Mouse (Mus musculus): ENCODE measurements around the gene Mapk10. TPM values are rescaled to one million over a fixed set of nuclear protein-coding genes. Genes with fewer than 3 reads are reported as not detected.
A peak's percentile ranks its signal among the peaks of the same experiment; 100 is the strongest.

The Mapk10 gene
- polyA plus RNA-seq (2014; fragmentation: Nextera tagmentation; extraction: Ambion mirVana): 8.8 and 9.6 TPM in 2 replicates

DNA sequence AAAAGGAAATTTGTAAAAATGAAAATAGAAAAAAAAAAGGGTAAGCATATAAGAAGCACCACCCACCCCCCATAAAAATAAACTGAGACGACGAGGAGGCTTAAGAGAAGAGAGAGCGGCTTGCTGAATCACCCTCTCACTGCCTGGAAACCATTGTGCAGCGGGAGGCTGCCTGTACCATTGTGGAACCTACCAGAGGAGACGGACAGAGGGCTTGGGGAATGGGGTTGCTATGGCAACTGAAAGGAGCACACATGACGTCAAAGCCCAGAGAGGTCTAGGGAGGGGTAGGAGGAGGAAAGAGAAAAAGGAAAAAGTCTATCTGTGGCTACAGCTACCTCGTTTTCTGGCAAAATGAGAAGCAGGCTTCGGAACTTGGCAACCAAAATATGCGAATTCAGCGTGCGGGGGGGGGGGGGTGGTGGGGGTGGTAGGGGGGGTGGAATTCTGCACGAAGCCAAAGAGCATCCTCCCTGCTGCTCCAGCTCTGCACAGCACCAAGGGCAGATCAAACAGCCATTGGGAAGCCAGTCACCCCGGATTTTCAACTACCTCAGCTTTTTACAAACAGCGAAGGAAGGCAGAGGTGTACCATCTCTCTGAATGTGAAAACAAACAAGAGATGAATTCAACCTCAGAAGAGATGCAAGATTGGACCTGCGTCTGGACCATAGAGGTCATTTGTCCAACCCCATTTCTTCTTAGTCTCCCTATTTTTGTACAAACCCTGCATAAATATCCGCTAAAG, at the start of gene Mapk10:
Mapk10 (minus strand) TSS at position 234 of the 748 bp plus-strand sequence.
- 0 out of 2 replicates have a peak, but pooled peaks cover 5% of the 10 kb centered on the region for H3K27me3 ChIP-seq (replicated peaks; ENCODE audit: control insufficient read depth, insufficient read depth, low read length)
- no peak within 1 kb of the TSS for H3K27ac ChIP-seq (ENCODE audit: low read depth)
- peaks cover 2% of the 10 kb centered on the region for H3K4me1 ChIP-seq (replicated peaks; ENCODE audit: control insufficient read depth, insufficient read depth, low read length)
- WGBS: 9% methylated on average over 16 of the region's 16 CpGs
- H3K9ac ChIP-seq (ENCODE audit: low read length): no peak within 1 kb of the TSS
- peak within 1 kb of the TSS; percentile 33 for H3K4me2 ChIP-seq (ENCODE audit: low read length)
- no peak for DNase-seq (ENCODE audit: low spot score)
- H3K4me3 ChIP-seq (ENCODE audit: low read depth, low read length): peak within 1 kb of the TSS; percentile 10; the same call in 1 of the 2 replicates
- H3K36me3 ChIP-seq (ENCODE audit: control insufficient read depth, insufficient read depth, low read length): no peaks in the 10 kb centered on the region
- peak; percentile 93 for ATAC-seq (replicated peaks; ENCODE audit: low FRiP score, low TSS enrichment, low read depth)
- H3K9me3 ChIP-seq (ENCODE audit: control insufficient read depth, low read length): no peaks in the 10 kb centered on the region

GRCm38 (mm10) chr5:103256144-103256543, 45.0 kb upstream of the Mapk10 start:
- WGBS: 85% methylated on average over 5 of the region's 5 CpGs
- H3K4me2 ChIP-seq (ENCODE audit: low read length): no peak overlapping the region
- DNase-seq (ENCODE audit: low spot score) (no peak), ATAC-seq (replicated peaks; ENCODE audit: low FRiP score, low TSS enrichment, low read depth) (no peak)
- H3K27ac ChIP-seq (ENCODE audit: low read depth): no peak overlapping the region
- H3K9me3 ChIP-seq (ENCODE audit: control insufficient read depth, low read length): no peaks in the 10 kb centered on the region
- H3K36me3 ChIP-seq (ENCODE audit: control insufficient read depth, insufficient read depth, low read length): no peaks in the 10 kb centered on the region
- no peak overlapping the region for H3K9ac ChIP-seq (ENCODE audit: low read length)
- no peaks in the 10 kb centered on the region for H3K27me3 ChIP-seq (replicated peaks; ENCODE audit: control insufficient read depth, insufficient read depth, low read length)
- no peaks in the 10 kb centered on the region for H3K4me1 ChIP-seq (replicated peaks; ENCODE audit: control insufficient read depth, insufficient read depth, low read length)
- H3K4me3 ChIP-seq (ENCODE audit: low read depth, low read length): no peak overlapping the region

DNA sequence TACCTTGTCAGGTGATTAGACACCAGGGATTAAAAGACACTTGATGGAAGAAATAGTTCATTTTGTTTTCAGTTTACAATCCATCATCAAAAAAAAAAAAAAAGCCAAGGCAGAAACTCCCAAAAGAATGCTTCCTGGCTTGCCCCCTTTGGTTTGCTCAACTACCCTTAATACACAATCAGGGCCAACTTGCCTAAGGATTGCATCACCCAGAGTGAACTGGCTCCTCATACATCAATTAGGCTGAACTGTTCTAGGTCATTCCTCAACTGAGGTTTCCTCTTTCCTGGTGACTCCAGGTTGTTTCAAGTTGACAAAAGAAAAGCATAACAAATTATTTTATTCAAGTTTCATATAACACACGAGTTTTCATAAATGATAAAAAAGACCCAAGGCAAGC, 31.3 kb upstream of the Mapk10 start:
- H3K27me3 ChIP-seq (replicated peaks; ENCODE audit: control insufficient read depth, insufficient read depth, low read length): no peaks in the 10 kb centered on the region
- H3K4me3 ChIP-seq (ENCODE audit: low read depth, low read length): no peak overlapping the region
- ATAC-seq (replicated peaks; ENCODE audit: low FRiP score, low TSS enrichment, low read depth): no peak
- H3K4me2 ChIP-seq (ENCODE audit: low read length): no peak overlapping the region
- H3K9me3 ChIP-seq (ENCODE audit: control insufficient read depth, low read length): no peaks in the 10 kb centered on the region
- no peaks in the 10 kb centered on the region for H3K36me3 ChIP-seq (ENCODE audit: control insufficient read depth, insufficient read depth, low read length)
- 76% methylated on average over 1 of the region's 1 CpGs for WGBS
- no peaks in the 10 kb centered on the region for H3K4me1 ChIP-seq (replicated peaks; ENCODE audit: control insufficient read depth, insufficient read depth, low read length)
- DNase-seq (ENCODE audit: low spot score): no peak
- no peak overlapping the region for H3K27ac ChIP-seq (ENCODE audit: low read depth)
- no peak overlapping the region for H3K9ac ChIP-seq (ENCODE audit: low read length)

- ATAC-seq (replicated peaks; ENCODE audit: low FRiP score, low TSS enrichment, low read depth): no peak
- H3K4me2 ChIP-seq (ENCODE audit: low read length): no peak overlapping the region
- no peak overlapping the region for H3K27ac ChIP-seq (ENCODE audit: low read depth)
- no peaks in the 10 kb centered on the region for H3K27me3 ChIP-seq (replicated peaks; ENCODE audit: control insufficient read depth, insufficient read depth, low read length)
- H3K9ac ChIP-seq (ENCODE audit: low read length): no peak overlapping the region
- H3K9me3 ChIP-seq (ENCODE audit: control insufficient read depth, low read length): no peaks in the 10 kb centered on the region
- no peak for DNase-seq (ENCODE audit: low spot score)
- H3K4me3 ChIP-seq (ENCODE audit: low read depth, low read length): no peak overlapping the region
- no peaks in the 10 kb centered on the region for H3K36me3 ChIP-seq (ENCODE audit: control insufficient read depth, insufficient read depth, low read length)
- no peaks in the 10 kb centered on the region for H3K4me1 ChIP-seq (replicated peaks; ENCODE audit: control insufficient read depth, insufficient read depth, low read length)
- 86% methylated on average over 4 of the region's 4 CpGs for WGBS
Measured at GRCm38 (mm10) chr5:103231822-103232221, 20.7 kb upstream of the Mapk10 start.

DNA sequence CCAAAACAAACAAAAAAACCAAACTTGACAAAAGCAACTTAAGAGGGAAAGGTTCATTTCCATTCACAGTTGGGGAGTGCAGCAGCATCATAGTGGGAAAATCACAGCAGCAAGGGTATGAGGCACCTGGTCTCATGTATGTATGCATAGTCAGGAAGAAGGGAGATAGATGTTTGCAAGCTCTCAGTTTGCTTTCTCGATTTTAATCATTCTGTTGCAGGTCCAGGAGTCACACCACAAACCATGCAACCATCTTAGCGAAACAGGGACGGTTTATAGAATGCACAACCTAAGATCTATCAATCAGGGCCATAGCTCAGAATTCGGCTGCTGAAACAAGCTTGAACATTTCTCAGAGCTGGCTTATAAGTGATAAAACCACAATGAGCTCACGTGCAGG, 19.2 kb upstream of the Mapk10 start:
- H3K4me2 ChIP-seq (ENCODE audit: low read length): no peak overlapping the region
- H3K9me3 ChIP-seq (ENCODE audit: control insufficient read depth, low read length): no peaks in the 10 kb centered on the region
- no peak overlapping the region for H3K9ac ChIP-seq (ENCODE audit: low read length)
- H3K27ac ChIP-seq (ENCODE audit: low read depth): no peak overlapping the region
- DNase-seq (ENCODE audit: low spot score) (no peak), ATAC-seq (replicated peaks; ENCODE audit: low FRiP score, low TSS enrichment, low read depth) (no peak)
- no peak overlapping the region for H3K4me3 ChIP-seq (ENCODE audit: low read depth, low read length)
- H3K4me1 ChIP-seq (replicated peaks; ENCODE audit: control insufficient read depth, insufficient read depth, low read length): no peaks in the 10 kb centered on the region
- 82% methylated on average over 5 of the region's 5 CpGs for WGBS
- no peaks in the 10 kb centered on the region for H3K36me3 ChIP-seq (ENCODE audit: control insufficient read depth, insufficient read depth, low read length)
- no peaks in the 10 kb centered on the region for H3K27me3 ChIP-seq (replicated peaks; ENCODE audit: control insufficient read depth, insufficient read depth, low read length)

- DNase-seq (ENCODE audit: low spot score) (no peak), ATAC-seq (replicated peaks; ENCODE audit: low FRiP score, low TSS enrichment, low read depth) (no peak)
- H3K27me3 ChIP-seq (replicated peaks; ENCODE audit: control insufficient read depth, insufficient read depth, low read length): no peaks in the 10 kb centered on the region
- no peaks in the 10 kb centered on the region for H3K36me3 ChIP-seq (ENCODE audit: control insufficient read depth, insufficient read depth, low read length)
- H3K9me3 ChIP-seq (ENCODE audit: control insufficient read depth, low read length): no peaks in the 10 kb centered on the region
- 69% methylated on average over 3 of the region's 3 CpGs for WGBS
- H3K4me3 ChIP-seq (ENCODE audit: low read depth, low read length): no peak overlapping the region
- H3K9ac ChIP-seq (ENCODE audit: low read length): no peak overlapping the region
- H3K4me2 ChIP-seq (ENCODE audit: low read length): no peak overlapping the region
- H3K27ac ChIP-seq (ENCODE audit: low read depth): no peak overlapping the region
- no peaks in the 10 kb centered on the region for H3K4me1 ChIP-seq (replicated peaks; ENCODE audit: control insufficient read depth, insufficient read depth, low read length)
Measured at GRCm38 (mm10) chr5:103229321-103229720, 18.2 kb upstream of the Mapk10 start.

DNA sequence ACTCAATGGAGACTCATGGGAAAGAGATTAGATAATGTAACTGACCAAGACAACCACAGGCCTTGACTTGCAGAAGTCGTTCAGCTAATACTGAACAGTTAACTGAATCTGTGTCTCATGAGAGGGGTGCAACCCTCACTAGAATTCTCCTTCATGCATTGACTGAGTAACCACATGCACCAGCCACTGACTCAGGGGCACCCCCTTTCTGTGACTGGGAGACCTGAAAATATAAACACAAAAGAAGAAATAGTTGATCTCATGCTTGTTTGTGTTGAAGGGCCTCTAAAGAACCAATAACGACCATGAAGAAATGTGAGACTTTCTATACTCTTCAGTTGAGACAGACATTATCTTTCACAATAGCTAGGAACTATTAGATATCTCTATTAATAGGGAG, 10.9 kb upstream of the Mapk10 start:
- no peak overlapping the region for H3K27ac ChIP-seq (ENCODE audit: low read depth)
- DNase-seq (ENCODE audit: low spot score) (no peak), ATAC-seq (replicated peaks; ENCODE audit: low FRiP score, low TSS enrichment, low read depth) (no peak)
- no peaks in the 10 kb centered on the region for H3K9me3 ChIP-seq (ENCODE audit: control insufficient read depth, low read length)
- no peaks in the 10 kb centered on the region for H3K36me3 ChIP-seq (ENCODE audit: control insufficient read depth, insufficient read depth, low read length)
- 66% methylated on average over 2 of the region's 2 CpGs for WGBS
- no peak overlapping the region for H3K9ac ChIP-seq (ENCODE audit: low read length)
- H3K27me3 ChIP-seq (replicated peaks; ENCODE audit: control insufficient read depth, insufficient read depth, low read length): no peaks in the 10 kb centered on the region
- no peaks in the 10 kb centered on the region for H3K4me1 ChIP-seq (replicated peaks; ENCODE audit: control insufficient read depth, insufficient read depth, low read length)
- no peak overlapping the region for H3K4me3 ChIP-seq (ENCODE audit: low read depth, low read length)
- no peak overlapping the region for H3K4me2 ChIP-seq (ENCODE audit: low read length)

GRCm38 (mm10) chr5:103210644-103211043, 490 bp downstream of the Mapk10 start:
- no peaks in the 10 kb centered on the region for H3K36me3 ChIP-seq (ENCODE audit: control insufficient read depth, insufficient read depth, low read length)
- no peak for DNase-seq (ENCODE audit: low spot score)
- peaks cover 2% of the 10 kb centered on the region for H3K4me1 ChIP-seq (replicated peaks; ENCODE audit: control insufficient read depth, insufficient read depth, low read length)
- no peak overlapping the region for H3K27ac ChIP-seq (ENCODE audit: low read depth)
- ATAC-seq (replicated peaks; ENCODE audit: low FRiP score, low TSS enrichment, low read depth): no peak
- H3K4me3 ChIP-seq (ENCODE audit: low read depth, low read length): no peak overlapping the region
- 38% methylated on average over 6 of the region's 6 CpGs for WGBS
- H3K9me3 ChIP-seq (ENCODE audit: control insufficient read depth, low read length): no peaks in the 10 kb centered on the region
- H3K4me2 ChIP-seq (ENCODE audit: low read length): peak overlapping the region; percentile 33
- H3K9ac ChIP-seq (ENCODE audit: low read length): no peak overlapping the region
- 0 out of 2 replicates have a peak, but pooled peaks cover 5% of the 10 kb centered on the region for H3K27me3 ChIP-seq (replicated peaks; ENCODE audit: control insufficient read depth, insufficient read depth, low read length)

- no peak for DNase-seq (ENCODE audit: low spot score)
- ATAC-seq (replicated peaks; ENCODE audit: low FRiP score, low TSS enrichment, low read depth): no peak
- Histone ChIP-seq H3K4me2 (ENCODE audit: low read length) (no peak overlapping the region), H3K9me3 (ENCODE audit: control insufficient read depth, low read length) (no peaks in the 10 kb centered on the region), H3K4me1 (replicated peaks; ENCODE audit: control insufficient read depth, insufficient read depth, low read length) (peaks cover 2% of the 10 kb centered on the region), H3K4me3 (ENCODE audit: low read depth, low read length) (no peak overlapping the region), H3K9ac (ENCODE audit: low read length) (no peak overlapping the region), H3K36me3 (ENCODE audit: control insufficient read depth, insufficient read depth, low read length) (no peaks in the 10 kb centered on the region), H3K27me3 (replicated peaks; ENCODE audit: control insufficient read depth, insufficient read depth, low read length) (0 out of 2 replicates have a peak, but pooled peaks cover 5% of the 10 kb centered on the region), H3K27ac (ENCODE audit: low read depth) (no peak overlapping the region)
- 66% methylated on average over 3 of the region's 3 CpGs for WGBS
Measured at GRCm38 (mm10) chr5:103210018-103210417, 1.1 kb downstream of the Mapk10 start.

Data from intestine, embryonic 14.5 days (tissue).